ENCODE assay signal across 8 mouse cellular contexts in genomic region chr17:15536457-15536904, GRCm38 (mm10). TPM values are rescaled to one million over a fixed set of nuclear protein-coding genes. Genes with fewer than 3 reads are reported as not detected.
DNase-seq lines count a peak whose midpoint lies in the region; ATAC-seq and TF ChIP-seq lines count a peak whose summit lies in the region.

No protein-coding gene starts in this region.

- H3K4me3 ChIP-seq in lung, embryonic 15.5 days = peak overlapping the region; percentile 46
- peak overlapping the region; percentile 63 for H3K4me3 ChIP-seq in embryonic facial prominence, embryonic 10.5 days
- H3K4me3 ChIP-seq in hindbrain, embryonic 13.5 days = peak overlapping the region; percentile 54
- peak overlapping the region; percentile 45 for H3K4me3 ChIP-seq in liver, postnatal 0 days (ENCODE audit: low read depth, low read length)
- H3K4me3 ChIP-seq in stomach, embryonic 15.5 days (replicated peaks) = peak overlapping the region; percentile 46

- TF ChIP-seq CTCF in liver, postnatal 0 days (IDR thresholded peaks at IDR 0.05; ENCODE audit: low read depth) = no peak

- peak overlapping the region; percentile 89 for H3K4me2 ChIP-seq in lung, embryonic 15.5 days
- H3K4me2 ChIP-seq in hindbrain, embryonic 13.5 days = peak overlapping the region; percentile 89
- H3K4me2 ChIP-seq in liver, postnatal 0 days (ENCODE audit: low read depth, low read length) = peak overlapping the region; percentile 78
- peak overlapping the region; percentile 92 for H3K4me2 ChIP-seq in stomach, embryonic 15.5 days

- peaks cover 4% of the 10 kb centered on the region; the same call in 1 of the 2 replicates for H3K4me1 ChIP-seq in lung, embryonic 15.5 days
- H3K4me1 ChIP-seq in embryonic facial prominence, embryonic 10.5 days = peaks cover 11% of the 10 kb centered on the region
- H3K4me1 ChIP-seq in hindbrain, embryonic 13.5 days (replicated peaks) = peaks cover 8% of the 10 kb centered on the region; the same call in 1 of the 2 replicates
- H3K4me1 ChIP-seq in liver, postnatal 0 days (ENCODE audit: insufficient read depth) = no peaks in the 10 kb centered on the region; the same call in 1 of the 2 replicates
- no peaks in the 10 kb centered on the region for H3K4me1 ChIP-seq in stomach, embryonic 15.5 days

- no peaks in the 10 kb centered on the region for H3K9me3 ChIP-seq in lung, embryonic 15.5 days
- 0 out of 2 replicates have a peak, but pooled peaks cover 2% of the 10 kb centered on the region for H3K9me3 ChIP-seq in embryonic facial prominence, embryonic 10.5 days
- no peaks in the 10 kb centered on the region for H3K9me3 ChIP-seq in hindbrain, embryonic 13.5 days
- no peaks in the 10 kb centered on the region for H3K9me3 ChIP-seq in liver, postnatal 0 days (ENCODE audit: low read length)
- no peaks in the 10 kb centered on the region for H3K9me3 ChIP-seq in stomach, embryonic 15.5 days

- peak overlapping the region; percentile 29 for H3K9ac ChIP-seq in lung, embryonic 15.5 days
- H3K9ac ChIP-seq in hindbrain, embryonic 13.5 days = peak overlapping the region; percentile 76
- H3K9ac ChIP-seq in liver, postnatal 0 days (replicated peaks) = peak overlapping the region; percentile 38; the same call in 1 of the 2 replicates
- 0 out of 2 replicates have a peak overlapping the region, but pooled peaks have one; percentile 2 for H3K9ac ChIP-seq in stomach, embryonic 15.5 days

- WGBS in lung, embryonic 15.5 days = 1% methylated on average over 33 of the region's 33 CpGs
- WGBS in embryonic facial prominence, embryonic 10.5 days = under 1% methylated on average over 33 of the region's 33 CpGs
- WGBS in hindbrain, embryonic 13.5 days = under 1% methylated on average over 33 of the region's 33 CpGs
- 2% methylated on average over 33 of the region's 33 CpGs for WGBS in liver, postnatal 0 days (ENCODE audit: insufficient replicate concordance)
- under 1% methylated on average over 33 of the region's 33 CpGs for WGBS in stomach, embryonic 15.5 days

- no peaks in the 10 kb centered on the region for H3K36me3 ChIP-seq in lung, embryonic 15.5 days
- no peaks in the 10 kb centered on the region for H3K36me3 ChIP-seq in embryonic facial prominence, embryonic 10.5 days (replicated peaks)
- no peaks in the 10 kb centered on the region for H3K36me3 ChIP-seq in hindbrain, embryonic 13.5 days
- no peaks in the 10 kb centered on the region for H3K36me3 ChIP-seq in liver, postnatal 0 days (replicated peaks; ENCODE audit: insufficient read depth, low read length)
- H3K36me3 ChIP-seq in stomach, embryonic 15.5 days = no peaks in the 10 kb centered on the region

- peaks cover 25% of the 10 kb centered on the region for H3K27me3 ChIP-seq in lung, embryonic 15.5 days
- peaks cover 38% of the 10 kb centered on the region for H3K27me3 ChIP-seq in embryonic facial prominence, embryonic 10.5 days (replicated peaks; ENCODE audit: low read depth, poor library complexity, severe bottlenecking)
- H3K27me3 ChIP-seq in hindbrain, embryonic 13.5 days = peaks cover 26% of the 10 kb centered on the region
- peaks cover 19% of the 10 kb centered on the region for H3K27me3 ChIP-seq in liver, postnatal 0 days (ENCODE audit: insufficient read depth, low read length)
- no peaks in the 10 kb centered on the region for H3K27me3 ChIP-seq in stomach, embryonic 15.5 days (replicated peaks)

- no peak for DNase-seq in lung, adult 18-20 months
- peak; percentile 65 for DNase-seq in embryonic facial prominence, embryonic 10.5 days (ENCODE audit: low spot score)
- DNase-seq in liver, postnatal 0 days = peak; percentile 16
- no peak for DNase-seq in spleen, postnatal 36 days (ENCODE audit: low spot score in 2 of 2)

- ATAC-seq in lung, embryonic 15.5 days (ENCODE audit: borderline replicate concordance, extremely low read depth, low FRiP score, low TSS enrichment) = no peak
- peak; percentile 57 for ATAC-seq in hindbrain, embryonic 13.5 days (ENCODE audit: low FRiP score)
- ATAC-seq in liver, postnatal 0 days = no peak
- no peak; the same call in 1 of the 2 replicates for ATAC-seq in stomach, embryonic 15.5 days (ENCODE audit: insufficient read depth, low FRiP score, low read depth)
- no peak for ATAC-seq in erythroblast, adult 5-6 weeks (replicated peaks; ENCODE audit: low FRiP score, poor library complexity, severe bottlenecking)

- no peak overlapping the region for H3K27ac ChIP-seq in lung, embryonic 15.5 days
- H3K27ac ChIP-seq in embryonic facial prominence, embryonic 10.5 days (replicated peaks) = no peak overlapping the region; the same call in 1 of the 2 replicates
- H3K27ac ChIP-seq in hindbrain, embryonic 13.5 days = no peak overlapping the region
- H3K27ac ChIP-seq in liver, postnatal 0 days (ENCODE audit: low read depth) = no peak overlapping the region
- no peak overlapping the region for H3K27ac ChIP-seq in stomach, embryonic 15.5 days

- no peak for TF ChIP-seq EP300 in liver, postnatal 0 days (IDR thresholded peaks at IDR 0.05; ENCODE audit: low read depth)

RNA-seq across cellular contexts. Expression of gene Pdcd2, which starts 9.4 kb away (rescaled TPM):
- 36.5 and 41.0 TPM in 2 replicates for polyA plus RNA-seq in lung, embryonic 15.5 days (2015; fragmentation: Nextera tagmentation; extraction: Ambion mirVana)
- 43.3 and 45.5 TPM in 2 replicates for polyA plus RNA-seq in embryonic facial prominence, embryonic 10.5 days (2016; fragmentation: Nextera tagmentation; extraction: Ambion mirVana)
- 70.9 and 76.3 TPM in 2 replicates for polyA plus RNA-seq in hindbrain, embryonic 13.5 days (2015; fragmentation: Nextera tagmentation; extraction: Ambion mirVana)
- polyA plus RNA-seq in liver, postnatal 0 days (2015; fragmentation: Nextera tagmentation; extraction: Ambion mirVana) = 25.4 and 28.5 TPM in 2 replicates
- polyA plus RNA-seq in stomach, embryonic 15.5 days (2015; fragmentation: Nextera tagmentation; extraction: Ambion mirVana) = 45.1 and 52.8 TPM in 2 replicates
- 5.8 and 9.2 TPM in 2 replicates for total RNA-seq in erythroblast, adult 5-6 weeks (2015; ENCODE audit: low replicate concordance)
- total RNA-seq in erythroblast, adult 5-6 weeks (2017; ENCODE audit: low replicate concordance) = 9.6 and 14.7 TPM in 2 replicates

RNA-seq across cellular contexts. Expression of gene Prdm9, which starts 27.7 kb away (rescaled TPM):
- 2.2 and 2.6 TPM in 2 replicates for polyA plus RNA-seq in lung, embryonic 15.5 days (2015; fragmentation: Nextera tagmentation; extraction: Ambion mirVana)
- polyA plus RNA-seq in embryonic facial prominence, embryonic 10.5 days (2016; fragmentation: Nextera tagmentation; extraction: Ambion mirVana) = 1.5 and 2.3 TPM in 2 replicates
- polyA plus RNA-seq in hindbrain, embryonic 13.5 days (2015; fragmentation: Nextera tagmentation; extraction: Ambion mirVana) = 2.6 and 3.3 TPM in 2 replicates
- 1.2 and 1.4 TPM in 2 replicates for polyA plus RNA-seq in liver, postnatal 0 days (2015; fragmentation: Nextera tagmentation; extraction: Ambion mirVana)
- polyA plus RNA-seq in stomach, embryonic 15.5 days (2015; fragmentation: Nextera tagmentation; extraction: Ambion mirVana) = 1.3 and 1.9 TPM in 2 replicates
- total RNA-seq in erythroblast, adult 5-6 weeks (2015; ENCODE audit: low replicate concordance) = 3.8 TPM in 1 of 2 replicates, not detected in the other
- total RNA-seq in erythroblast, adult 5-6 weeks (2017; ENCODE audit: low replicate concordance) = 0.26 and 0.42 TPM in 2 replicates

RNA-seq across cellular contexts. Expression of gene Tbp, which starts 36.8 kb away (rescaled TPM):
- 46.5 and 48.7 TPM in 2 replicates for polyA plus RNA-seq in lung, embryonic 15.5 days (2015; fragmentation: Nextera tagmentation; extraction: Ambion mirVana)
- polyA plus RNA-seq in embryonic facial prominence, embryonic 10.5 days (2016; fragmentation: Nextera tagmentation; extraction: Ambion mirVana) = 62.8 and 68.5 TPM in 2 replicates
- 57.3 and 62.7 TPM in 2 replicates for polyA plus RNA-seq in hindbrain, embryonic 13.5 days (2015; fragmentation: Nextera tagmentation; extraction: Ambion mirVana)
- 12.2 and 12.3 TPM in 2 replicates for polyA plus RNA-seq in liver, postnatal 0 days (2015; fragmentation: Nextera tagmentation; extraction: Ambion mirVana)
- 35.9 and 41.3 TPM in 2 replicates for polyA plus RNA-seq in stomach, embryonic 15.5 days (2015; fragmentation: Nextera tagmentation; extraction: Ambion mirVana)
- 44.5 and 61.7 TPM in 2 replicates for total RNA-seq in erythroblast, adult 5-6 weeks (2015; ENCODE audit: low replicate concordance)
- 15.3 and 33.3 TPM in 2 replicates for total RNA-seq in erythroblast, adult 5-6 weeks (2017; ENCODE audit: low replicate concordance)

RNA-seq across cellular contexts. Expression of gene Psmb1, which starts 36.9 kb away (rescaled TPM):
- polyA plus RNA-seq in lung, embryonic 15.5 days (2015; fragmentation: Nextera tagmentation; extraction: Ambion mirVana) = 262 and 270 TPM in 2 replicates
- 281 and 290 TPM in 2 replicates for polyA plus RNA-seq in embryonic facial prominence, embryonic 10.5 days (2016; fragmentation: Nextera tagmentation; extraction: Ambion mirVana)
- polyA plus RNA-seq in hindbrain, embryonic 13.5 days (2015; fragmentation: Nextera tagmentation; extraction: Ambion mirVana) = 264 and 265 TPM in 2 replicates
- polyA plus RNA-seq in liver, postnatal 0 days (2015; fragmentation: Nextera tagmentation; extraction: Ambion mirVana) = 133 and 134 TPM in 2 replicates
- polyA plus RNA-seq in stomach, embryonic 15.5 days (2015; fragmentation: Nextera tagmentation; extraction: Ambion mirVana) = 248 and 249 TPM in 2 replicates
- 49.4 and 56.0 TPM in 2 replicates for total RNA-seq in erythroblast, adult 5-6 weeks (2015; ENCODE audit: low replicate concordance)
- 54.1 and 59.2 TPM in 2 replicates for total RNA-seq in erythroblast, adult 5-6 weeks (2017; ENCODE audit: low replicate concordance)

Comparison
In these comparisons a context has a peak if more than half of its experiments do, and no peak if none do; other contexts are left out.
1. H3K9ac ChIP-seq: peak in every context shown above with its lines; median percentile 76 in hindbrain, embryonic 13.5 days; 38 in liver, postnatal 0 days; 29 in lung, embryonic 15.5 days; 2 in stomach, embryonic 15.5 days.
2. DNase-seq: peak in embryonic facial prominence, embryonic 10.5 days (single experiment) and liver, postnatal 0 days (single experiment); none in lung, adult 18-20 months (0 of 2) and spleen, postnatal 36 days (0 of 2).
3. Peak in every context shown above with its lines, with median percentiles within 50 percentile points of each other: H3K4me2 ChIP-seq and H3K4me3 ChIP-seq.